Mouse (Mus musculus) heart, adult 2 months (tissue): ENCODE data around the gene Elmo1.

Source experiments
- CTCF ChIP-seq: fragments of 200-600 bp; IDR thresholded peaks from 2 replicates; pipeline ENCODE4 v1.8.1; 2022; ENCODE audit warnings: antibody characterized with exemption, mild to moderate bottlenecking, moderate library complexity
- POLR2A ChIP-seq: fragments of 200-500 bp; IDR thresholded peaks from 2 replicates; pipeline ENCODE4 v1.6.1; 2011; ENCODE audit warnings: mild to moderate bottlenecking, low read depth, low read length, control low read depth; ENCODE audit not compliant: insufficient read depth

DNA sequence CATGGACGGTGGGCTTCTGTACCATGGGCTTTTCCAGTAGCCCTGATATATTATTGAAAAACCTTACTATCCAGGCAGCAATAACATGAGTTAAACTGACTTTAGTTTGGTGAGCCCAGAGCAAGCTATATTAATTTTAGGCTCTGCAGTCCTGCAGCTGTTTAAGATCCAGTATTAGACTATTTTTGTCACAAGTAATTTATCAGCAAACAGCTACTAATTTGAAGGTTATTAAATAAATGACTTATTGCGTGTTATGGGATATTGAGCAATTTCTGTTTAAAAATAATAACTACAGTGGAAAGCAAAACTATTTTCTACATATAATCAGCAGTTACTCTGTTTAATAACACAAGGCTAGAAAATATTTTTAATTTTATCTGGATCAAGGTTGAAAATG lies 45.0 kb upstream of the Elmo1 start:
- TF ChIP-seq POLR2A (no peak), CTCF (no peak)
